Mouse (Mus musculus): ENCODE results near the gene Pde4d. TPM values are rescaled to one million over a fixed set of nuclear protein-coding genes. Genes with fewer than 3 reads are reported as not detected.

The Pde4d gene
- polyA plus RNA-seq, 1 experiment from 2014 or later, result 20.5 TPM

GRCm38 (mm10) chr13:109677617-109678016, 1227.9 kb downstream of the Pde4d start:
- Histone ChIP-seq H3K27ac (ENCODE audit: low read length) (no peak overlapping the region), H3K4me2 (ENCODE audit: low read length) (no peak overlapping the region), H3K36me3 (ENCODE audit: control insufficient read depth, insufficient read depth) (no peaks in the 10 kb centered on the region), H3K4me1 (replicated peaks; ENCODE audit: control insufficient read depth, insufficient read depth, low read length) (no peaks in the 10 kb centered on the region), H3K27me3 (replicated peaks; ENCODE audit: control insufficient read depth, insufficient read depth, low read length) (no peaks in the 10 kb centered on the region), H3K9ac (replicated peaks; ENCODE audit: low read depth, low read length) (no peak overlapping the region), H3K4me3 (replicated peaks; ENCODE audit: low read length) (no peak overlapping the region), H3K9me3 (ENCODE audit: control insufficient read depth, low read length) (no peaks in the 10 kb centered on the region)
- ATAC-seq, result no peak
- 87% methylated on average over 3 of the region's 3 CpGs for WGBS

- Histone ChIP-seq H3K9me3 (ENCODE audit: control insufficient read depth, low read length) (no peaks in the 10 kb centered on the region), H3K4me1 (replicated peaks; ENCODE audit: control insufficient read depth, insufficient read depth, low read length) (no peaks in the 10 kb centered on the region), H3K36me3 (ENCODE audit: control insufficient read depth, insufficient read depth) (no peaks in the 10 kb centered on the region), H3K4me2 (ENCODE audit: low read length) (no peak overlapping the region), H3K9ac (replicated peaks; ENCODE audit: low read depth, low read length) (no peak overlapping the region), H3K27ac (ENCODE audit: low read length) (no peak overlapping the region), H3K4me3 (replicated peaks; ENCODE audit: low read length) (no peak overlapping the region), H3K27me3 (replicated peaks; ENCODE audit: control insufficient read depth, insufficient read depth, low read length) (no peaks in the 10 kb centered on the region)
- no peak for ATAC-seq
- WGBS, result 100% methylated on average over 1 of the region's 1 CpGs
These were observed 1229.2 kb downstream of the Pde4d start for GRCm38 (mm10) chr13:109678991-109679390.

DNA sequence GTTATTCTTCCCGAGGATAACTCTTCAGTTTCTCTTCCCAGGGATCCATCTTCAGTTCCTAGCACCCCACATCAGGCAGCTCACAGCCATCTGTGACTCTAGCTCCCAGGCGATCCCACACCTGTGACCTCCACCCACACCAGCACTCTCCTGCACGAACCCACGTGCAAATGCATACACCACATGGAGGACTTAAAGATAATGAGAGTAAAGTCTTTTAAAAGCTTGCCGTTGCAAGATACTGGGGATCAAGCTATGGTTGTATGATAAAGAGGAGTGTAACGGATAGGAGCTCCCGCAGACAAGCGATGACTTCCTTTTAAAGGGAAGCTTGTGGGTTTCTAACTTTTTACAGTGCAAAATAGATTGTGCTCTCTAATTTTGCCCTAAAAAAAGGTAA, 1230.5 kb downstream of the Pde4d start:
- H3K9ac ChIP-seq (replicated peaks; ENCODE audit: low read depth, low read length), result no peak overlapping the region
- peaks cover 1% of the 10 kb centered on the region; the same call in 1 of the 2 replicates for H3K4me1 ChIP-seq (replicated peaks; ENCODE audit: control insufficient read depth, insufficient read depth, low read length)
- no peaks in the 10 kb centered on the region for H3K9me3 ChIP-seq (ENCODE audit: control insufficient read depth, low read length)
- H3K4me3 ChIP-seq (replicated peaks; ENCODE audit: low read length), result no peak overlapping the region
- H3K27me3 ChIP-seq (replicated peaks; ENCODE audit: control insufficient read depth, insufficient read depth, low read length), result no peaks in the 10 kb centered on the region
- H3K27ac ChIP-seq (ENCODE audit: low read length), result no peak overlapping the region
- no peak overlapping the region for H3K4me2 ChIP-seq (ENCODE audit: low read length)
- 84% methylated on average over 8 of the region's 8 CpGs for WGBS
- ATAC-seq, result no peak
- H3K36me3 ChIP-seq (ENCODE audit: control insufficient read depth, insufficient read depth), result no peaks in the 10 kb centered on the region

DNA sequence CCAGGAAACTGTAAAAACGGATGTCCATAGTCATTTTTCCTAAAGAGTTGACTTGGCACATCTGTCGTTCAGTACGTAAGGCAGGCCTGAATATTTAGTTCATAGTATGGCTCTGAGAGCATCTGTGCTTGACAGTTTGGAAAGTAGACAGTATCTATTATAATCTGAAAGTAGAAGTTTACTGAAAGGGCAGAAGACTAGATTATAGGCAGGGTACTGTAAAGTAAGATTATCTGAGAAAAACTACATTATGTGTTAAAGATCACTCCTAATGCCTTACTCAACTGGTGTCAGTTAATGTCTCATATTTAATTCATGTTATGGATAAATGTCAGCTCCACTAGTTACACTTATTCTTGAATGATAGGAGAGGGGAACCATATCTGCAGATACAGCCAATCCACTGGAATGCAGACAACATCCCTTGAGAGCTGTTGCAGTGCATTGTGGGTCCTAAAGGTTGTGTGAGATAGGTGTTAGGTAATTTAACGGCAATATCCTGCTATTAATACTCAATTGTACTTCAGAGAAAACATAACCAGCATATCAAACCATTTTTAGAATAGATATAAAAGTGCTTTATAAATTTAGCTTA, 1232.0 kb downstream of the Pde4d start:
- H3K4me3 ChIP-seq (replicated peaks; ENCODE audit: low read length), result no peak overlapping the region
- peaks cover 10% of the 10 kb centered on the region for H3K4me1 ChIP-seq (replicated peaks; ENCODE audit: control insufficient read depth, insufficient read depth, low read length)
- H3K27me3 ChIP-seq (replicated peaks; ENCODE audit: control insufficient read depth, insufficient read depth, low read length), result no peaks in the 10 kb centered on the region
- 85% methylated on average over 4 of the region's 4 CpGs for WGBS
- H3K36me3 ChIP-seq (ENCODE audit: control insufficient read depth, insufficient read depth), result no peaks in the 10 kb centered on the region
- H3K9ac ChIP-seq (replicated peaks; ENCODE audit: low read depth, low read length), result no peak overlapping the region
- no peaks in the 10 kb centered on the region for H3K9me3 ChIP-seq (ENCODE audit: control insufficient read depth, low read length)
- H3K4me2 ChIP-seq (ENCODE audit: low read length), result no peak overlapping the region
- ATAC-seq, result no peak
- no peak overlapping the region for H3K27ac ChIP-seq (ENCODE audit: low read length)

- no peak overlapping the region for H3K9ac ChIP-seq (replicated peaks; ENCODE audit: low read depth, low read length)
- H3K4me1 ChIP-seq (replicated peaks; ENCODE audit: control insufficient read depth, insufficient read depth, low read length), result peaks cover 11% of the 10 kb centered on the region
- no peaks in the 10 kb centered on the region for H3K36me3 ChIP-seq (ENCODE audit: control insufficient read depth, insufficient read depth)
- 80% methylated on average over 10 of the region's 10 CpGs for WGBS
- H3K4me2 ChIP-seq (ENCODE audit: low read length), result no peak overlapping the region
- no peaks in the 10 kb centered on the region for H3K27me3 ChIP-seq (replicated peaks; ENCODE audit: control insufficient read depth, insufficient read depth, low read length)
- no peak overlapping the region for H3K27ac ChIP-seq (ENCODE audit: low read length)
- H3K4me3 ChIP-seq (replicated peaks; ENCODE audit: low read length), result no peak overlapping the region
- no peaks in the 10 kb centered on the region for H3K9me3 ChIP-seq (ENCODE audit: control insufficient read depth, low read length)
- no peak for ATAC-seq
These were observed 1233.3 kb downstream of the Pde4d start for GRCm38 (mm10) chr13:109683001-109683400.

DNA sequence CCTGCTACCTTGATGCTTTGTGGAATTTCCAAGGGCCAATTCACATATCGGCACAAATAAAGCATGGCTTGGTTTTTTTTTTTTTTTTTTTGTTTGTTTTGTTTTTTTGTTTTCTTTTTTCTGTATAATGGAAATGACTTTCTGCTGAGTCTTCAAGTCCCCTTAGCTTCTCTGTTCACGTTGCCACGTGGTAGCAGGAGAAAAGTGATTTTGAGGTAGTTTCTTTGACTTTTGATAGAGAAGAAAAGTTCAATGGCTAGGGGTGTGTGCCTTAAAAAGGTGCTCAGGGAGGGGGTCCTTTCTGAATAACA, 1235.2 kb downstream of the Pde4d start:
- Histone ChIP-seq H3K9ac (replicated peaks; ENCODE audit: low read depth, low read length) (no peak overlapping the region; the same call in 1 of the 2 replicates), H3K9me3 (ENCODE audit: control insufficient read depth, low read length) (no peaks in the 10 kb centered on the region), H3K4me2 (ENCODE audit: low read length) (peak overlapping the region; percentile 74), H3K4me1 (replicated peaks; ENCODE audit: control insufficient read depth, insufficient read depth, low read length) (peaks cover 11% of the 10 kb centered on the region), H3K27me3 (replicated peaks; ENCODE audit: control insufficient read depth, insufficient read depth, low read length) (no peaks in the 10 kb centered on the region), H3K4me3 (replicated peaks; ENCODE audit: low read length) (no peak overlapping the region), H3K36me3 (ENCODE audit: control insufficient read depth, insufficient read depth) (no peaks in the 10 kb centered on the region), H3K27ac (ENCODE audit: low read length) (no peak overlapping the region)
- ATAC-seq, result no peak
- 7% methylated on average over 3 of the region's 3 CpGs for WGBS

DNA sequence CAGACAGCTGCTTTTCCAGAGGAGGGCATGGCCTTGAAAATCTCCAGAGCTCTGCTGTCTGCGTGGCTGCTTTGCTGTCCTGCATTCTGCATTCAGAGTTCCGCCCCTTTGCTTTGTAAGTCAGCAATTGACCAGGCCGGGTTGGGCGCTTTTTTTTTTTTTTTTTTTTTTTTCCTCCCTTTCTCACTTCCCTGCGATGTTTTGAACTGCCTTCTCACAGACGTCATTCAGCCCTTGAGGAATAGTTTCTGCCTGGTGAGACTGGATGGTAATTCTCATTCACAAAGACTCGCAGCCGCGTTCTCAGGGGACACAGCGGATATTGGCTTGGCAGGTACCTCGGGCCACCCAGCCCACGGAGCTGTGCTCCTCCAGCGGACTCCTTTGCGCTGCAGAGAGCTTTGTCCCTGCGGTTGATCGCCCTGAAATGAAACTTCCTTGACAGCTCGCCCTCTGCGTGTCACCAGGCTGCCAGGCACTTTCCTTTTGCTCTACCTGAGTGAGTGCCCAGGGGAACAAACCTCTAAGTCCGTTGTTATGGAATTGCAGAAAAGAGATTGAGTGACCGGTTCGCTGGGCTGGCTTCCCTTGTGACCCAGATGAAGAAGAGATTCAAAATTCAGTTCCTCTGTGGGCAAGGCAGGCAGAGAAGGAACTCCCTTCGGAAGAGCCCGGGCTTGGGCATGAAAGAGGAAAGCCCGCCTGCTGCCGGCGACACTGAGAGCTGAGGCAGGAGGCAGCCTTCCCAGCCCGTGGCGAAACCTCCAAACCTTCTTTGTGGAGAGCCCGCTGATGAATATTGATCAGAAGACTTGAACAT, 1235.8 kb downstream of the Pde4d start:
- ATAC-seq, result peak; percentile 80
- under 1% methylated on average over 29 of the region's 29 CpGs for WGBS

GRCm38 (mm10) chr13:109686116-109686876, 1236.5 kb downstream of the Pde4d start:
- H3K27me3 ChIP-seq (replicated peaks; ENCODE audit: control insufficient read depth, insufficient read depth, low read length), result no peaks in the 10 kb centered on the region
- WGBS, result 13% methylated on average over 4 of the region's 4 CpGs
- no peaks in the 10 kb centered on the region for H3K36me3 ChIP-seq (ENCODE audit: control insufficient read depth, insufficient read depth)
- H3K4me2 ChIP-seq (ENCODE audit: low read length), result peak overlapping the region; percentile 74
- no peak for ATAC-seq
- no peak overlapping the region for H3K27ac ChIP-seq (ENCODE audit: low read length)
- H3K9ac ChIP-seq (replicated peaks; ENCODE audit: low read depth, low read length), result peak overlapping the region; percentile 59
- H3K4me3 ChIP-seq (replicated peaks; ENCODE audit: low read length), result peak overlapping the region; percentile 47
- peaks cover 11% of the 10 kb centered on the region for H3K4me1 ChIP-seq (replicated peaks; ENCODE audit: control insufficient read depth, insufficient read depth, low read length)
- H3K9me3 ChIP-seq (ENCODE audit: control insufficient read depth, low read length), result no peaks in the 10 kb centered on the region

More for the DNA sequence above, 1235.8 kb downstream of the Pde4d start:
- Histone ChIP-seq H3K9me3 (ENCODE audit: control insufficient read depth, low read length) (no peaks in the 10 kb centered on the region), H3K4me3 (replicated peaks; ENCODE audit: low read length) (peak overlapping the region; percentile 47), H3K27ac (ENCODE audit: low read length) (peak overlapping the region; percentile 29; the same call in 1 of the 2 replicates), H3K4me1 (replicated peaks; ENCODE audit: control insufficient read depth, insufficient read depth, low read length) (peaks cover 11% of the 10 kb centered on the region), H3K4me2 (ENCODE audit: low read length) (peak overlapping the region; percentile 74), H3K36me3 (ENCODE audit: control insufficient read depth, insufficient read depth) (no peaks in the 10 kb centered on the region), H3K9ac (replicated peaks; ENCODE audit: low read depth, low read length) (peak overlapping the region; percentile 59), H3K27me3 (replicated peaks; ENCODE audit: control insufficient read depth, insufficient read depth, low read length) (no peaks in the 10 kb centered on the region)

DNA sequence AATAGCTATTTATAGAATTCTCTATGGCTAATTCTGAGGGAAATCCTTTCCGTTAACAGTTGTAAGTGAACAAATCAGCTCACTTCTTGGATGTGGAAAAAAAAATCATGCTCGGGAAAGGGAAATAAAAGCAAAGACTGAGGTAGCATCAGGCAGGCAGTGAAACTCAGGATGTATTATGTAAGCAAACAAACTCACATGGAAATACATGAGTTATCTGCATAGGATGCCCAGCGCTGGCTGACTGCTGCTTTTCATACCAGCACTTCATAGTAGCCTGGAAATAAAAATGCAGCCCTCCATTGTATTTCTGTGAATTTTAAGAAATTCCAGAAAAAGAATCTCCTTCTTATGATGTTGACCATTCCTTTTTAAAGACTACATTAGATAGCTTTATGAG, 1237.2 kb downstream of the Pde4d start:
- Histone ChIP-seq H3K36me3 (ENCODE audit: control insufficient read depth, insufficient read depth) (no peaks in the 10 kb centered on the region), H3K27me3 (replicated peaks; ENCODE audit: control insufficient read depth, insufficient read depth, low read length) (no peaks in the 10 kb centered on the region), H3K4me1 (replicated peaks; ENCODE audit: control insufficient read depth, insufficient read depth, low read length) (peaks cover 11% of the 10 kb centered on the region), H3K27ac (ENCODE audit: low read length) (no peak overlapping the region), H3K9me3 (ENCODE audit: control insufficient read depth, low read length) (no peaks in the 10 kb centered on the region), H3K4me2 (ENCODE audit: low read length) (no peak overlapping the region), H3K4me3 (replicated peaks; ENCODE audit: low read length) (no peak overlapping the region), H3K9ac (replicated peaks; ENCODE audit: low read depth, low read length) (no peak overlapping the region)
- WGBS, result 47% methylated on average over 3 of the region's 3 CpGs
- no peak for ATAC-seq

Data from forebrain, embryonic 16.5 days (tissue).